Mouse (Mus musculus) granulocyte monocyte progenitor cell, adult 5-6 weeks (primary cell): ENCODE data around the gene Slc22a14. TPM values are rescaled to one million over a fixed set of nuclear protein-coding genes. Genes with fewer than 3 reads are reported as not detected.
"Not testable (repeated sequence)": the region's sequence is repeated elsewhere in the genome, so short reads cannot be mapped to it uniquely, and the experiment has no call there.

Experiments
- ATAC-seq: replicated peaks from 2 replicates; pipeline ENCODE4 v1.8.0; 2016; ENCODE audit warnings: mild to moderate bottlenecking, moderate TSS enrichment, inconsistent platforms; ENCODE audit not compliant: poor library complexity, severe bottlenecking
- total RNA-seq, 2 experiments: library from RNA; stranded (forward) in 1 of 2; stranded (reverse) in 1 of 2; fragments of 200-712, 200-1000 nt in 1 of 2; fragments of >200 nt in 1 of 2; fragmentation: Nextera tagmentation in 1 of 2; gene quantifications; 2 replicates each; pipeline ENCODE4 v1.2.3; 2014 to 2017

Gene Slc22a14
- total RNA-seq, 2 experiments from 2014 or later: not detected

DNA sequence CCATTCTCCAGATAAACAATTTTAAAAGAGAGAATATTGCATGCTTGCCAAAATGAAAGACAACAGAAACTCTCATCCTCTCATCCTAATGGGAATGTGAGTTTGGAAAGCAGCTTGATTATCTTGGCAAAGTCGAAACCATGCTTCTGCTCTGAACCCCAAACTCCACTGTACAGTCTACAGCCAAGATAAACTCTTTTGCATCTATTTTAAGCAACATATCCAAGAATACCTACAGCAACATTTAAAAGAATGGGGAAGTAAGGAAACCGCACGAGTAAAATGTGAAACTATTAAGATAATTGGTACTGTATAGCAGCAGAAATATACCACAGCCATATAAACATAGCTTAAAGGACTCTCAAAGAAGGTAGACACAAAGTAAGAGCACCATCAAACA is 36.9 kb downstream of the Slc22a14 start:
- ATAC-seq: peak; percentile 78

DNA sequence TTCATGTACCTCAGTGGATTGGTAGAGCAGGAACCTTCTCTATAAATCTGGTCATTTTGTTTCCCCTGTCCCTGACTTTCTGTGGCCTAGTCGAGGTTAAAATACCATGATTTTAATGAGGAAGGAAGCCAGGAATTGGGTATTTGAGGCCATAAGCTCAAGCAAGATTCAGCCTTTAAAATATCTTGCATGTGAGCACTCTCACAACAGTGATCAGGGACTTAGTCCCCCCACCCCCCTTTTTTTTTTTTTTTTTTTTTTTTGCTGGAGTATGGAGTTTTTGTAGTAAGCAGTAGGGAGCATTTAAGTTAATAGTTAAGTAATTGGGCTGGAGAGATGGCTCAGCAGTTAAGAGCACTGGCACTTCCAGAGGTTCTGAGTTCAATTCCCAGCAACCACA is 41.2 kb downstream of the Slc22a14 start:
- no peak for ATAC-seq

DNA sequence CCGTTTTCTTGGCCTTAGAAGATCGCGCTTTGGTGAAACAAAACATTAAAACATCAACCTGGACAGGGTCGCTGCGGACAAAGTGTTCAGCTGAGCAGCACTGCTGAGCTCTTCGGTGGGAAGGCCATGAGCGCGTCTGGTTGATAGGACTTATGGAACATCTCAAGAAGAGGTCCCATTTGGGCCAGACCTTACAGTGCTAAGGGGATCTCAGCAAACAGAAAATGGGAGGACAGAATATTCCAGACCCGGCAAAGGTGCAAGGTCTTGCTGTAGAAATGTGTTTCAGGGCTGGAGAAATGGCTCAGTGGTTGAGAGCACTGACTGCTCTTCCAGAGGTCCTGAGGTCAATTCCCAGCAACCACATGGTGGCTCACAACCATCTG is 42.1 kb downstream of the Slc22a14 start:
- ATAC-seq: peak; percentile 1; the same call in 1 of the 2 replicates

DNA sequence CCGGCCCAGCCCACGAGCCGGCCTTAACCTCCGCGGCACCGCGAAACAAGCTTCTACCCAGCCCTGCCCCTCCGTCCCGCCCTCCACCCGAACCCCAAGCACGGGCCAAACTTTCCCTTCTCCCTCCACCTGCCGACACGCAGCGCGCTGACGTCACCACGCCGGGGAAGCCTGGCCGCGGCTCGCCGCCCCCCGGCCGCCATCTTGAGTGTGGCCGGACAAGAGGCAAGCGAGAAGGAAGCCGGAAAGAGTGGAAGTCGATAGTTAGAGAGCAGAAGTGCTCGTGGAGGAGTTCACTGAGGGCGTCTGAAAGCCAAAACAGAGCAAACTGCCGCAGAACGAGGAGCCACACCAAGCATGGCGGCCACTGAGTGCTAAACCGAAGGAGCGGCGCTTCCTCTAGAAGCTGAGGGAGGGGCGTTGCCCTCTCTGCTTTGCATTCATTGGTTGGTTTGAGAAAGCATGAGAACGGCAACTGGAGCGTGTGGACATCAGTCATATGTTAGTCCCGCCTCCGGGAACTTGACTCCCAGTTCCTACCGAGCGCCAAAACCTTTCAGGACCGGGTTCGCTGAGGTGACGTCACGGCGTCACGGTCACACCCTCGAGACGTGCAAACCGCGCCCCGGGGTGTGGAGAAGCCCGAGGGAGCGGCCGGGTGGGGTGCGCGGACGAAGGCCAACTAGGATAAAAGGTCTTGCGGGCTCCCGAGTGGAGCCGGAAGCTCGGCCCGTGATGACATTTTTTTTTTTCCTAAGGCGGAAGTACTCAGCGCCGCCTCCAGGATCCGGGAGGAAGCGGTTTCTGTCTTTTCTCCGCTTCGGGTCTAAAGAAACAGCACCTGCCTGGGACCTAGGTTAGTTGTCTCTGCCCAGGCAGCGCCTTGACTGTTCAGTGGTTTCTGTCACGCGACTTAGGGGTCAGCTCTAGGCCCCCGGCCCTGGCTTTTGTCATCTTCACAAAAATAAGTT is 42.8 kb downstream of the Slc22a14 start, which contains the start of gene Oxsr1:
Oxsr1 (minus strand) TSS at position 139 of the 971 bp plus-strand sequence.
- ATAC-seq: peak; percentile 88

DNA sequence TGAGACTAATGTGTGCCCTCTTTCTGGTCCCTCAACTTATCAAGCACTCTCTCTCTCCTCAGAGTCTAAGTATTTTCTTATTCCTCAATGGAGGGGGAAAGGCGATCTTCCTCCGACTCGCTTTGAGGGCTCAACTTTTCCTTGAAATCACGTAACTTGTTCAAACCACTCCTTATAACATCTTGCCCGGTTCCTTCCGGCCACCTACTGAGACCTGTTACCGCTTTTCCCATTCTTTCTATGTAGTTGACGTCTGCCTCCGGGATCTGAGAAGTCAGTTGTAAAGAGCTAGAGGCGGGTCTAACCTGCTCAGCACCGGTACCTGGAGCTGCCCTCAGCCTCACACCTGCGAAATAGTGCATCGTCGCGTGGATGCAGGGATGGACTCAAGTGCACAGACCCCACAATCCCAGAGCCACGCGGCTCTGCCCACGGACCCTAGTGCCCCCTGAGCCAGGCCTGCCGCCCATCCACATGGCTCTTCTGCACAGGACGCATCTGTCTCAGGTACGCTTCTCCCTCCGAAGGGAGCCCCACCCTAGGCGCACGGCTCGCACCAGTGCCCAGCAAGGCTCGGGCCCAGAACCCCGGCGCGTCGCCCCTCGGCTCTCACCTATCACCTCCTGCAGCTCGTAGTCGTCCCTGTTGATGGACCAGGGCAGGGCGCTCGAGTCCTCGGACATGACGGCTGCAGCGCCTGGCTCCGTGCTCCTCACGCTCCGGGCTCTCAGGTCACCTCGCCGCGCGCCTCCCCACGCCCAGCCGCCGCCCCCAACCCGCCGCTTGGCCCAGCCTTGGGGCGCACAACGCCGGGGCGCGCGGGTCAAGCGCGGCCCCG is 43.7 kb downstream of the Slc22a14 start:
- ATAC-seq: 0 out of 2 replicates have a peak, but pooled peaks have one; percentile 0

DNA sequence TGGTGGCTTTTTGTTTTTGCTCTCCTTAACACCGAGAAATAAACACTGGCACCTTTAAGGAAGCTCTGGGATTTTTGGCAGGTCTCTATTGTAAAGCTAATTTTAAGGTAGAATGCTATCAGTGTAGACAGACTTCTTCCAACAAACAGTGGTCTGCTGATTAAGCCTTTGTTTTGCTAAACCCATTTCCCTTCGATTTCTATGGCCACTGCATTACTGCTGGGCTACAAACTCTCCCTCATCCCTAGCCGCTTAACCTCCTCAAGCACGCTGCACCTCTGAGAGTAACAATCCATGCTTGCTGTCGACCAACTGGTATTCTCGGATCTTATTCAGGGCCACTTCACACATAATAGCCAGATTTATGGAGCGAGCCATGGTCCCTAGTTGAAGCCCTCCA is 44.4 kb downstream of the Slc22a14 start:
- no peak for ATAC-seq

DNA sequence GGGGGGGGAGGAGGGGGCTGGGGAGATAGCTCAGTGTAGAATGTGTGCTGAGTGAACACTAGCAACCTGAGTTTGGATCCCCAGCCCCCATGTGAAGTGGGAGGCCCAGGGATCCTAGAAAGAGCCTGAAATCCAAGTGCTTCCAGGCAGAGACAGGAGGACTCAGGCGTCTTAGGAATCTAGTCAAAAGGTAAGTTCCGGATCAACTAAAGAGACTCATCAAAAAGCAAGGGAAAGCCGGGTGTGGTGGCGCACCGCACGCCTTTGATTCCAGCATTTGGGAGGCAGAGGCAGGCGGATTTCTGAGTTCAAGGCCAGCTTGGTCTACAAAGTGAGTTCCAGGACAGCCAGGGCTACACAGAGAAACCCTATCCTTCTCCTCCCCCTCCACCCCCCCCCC is 44.9 kb downstream of the Slc22a14 start:
- no peak for ATAC-seq

DNA sequence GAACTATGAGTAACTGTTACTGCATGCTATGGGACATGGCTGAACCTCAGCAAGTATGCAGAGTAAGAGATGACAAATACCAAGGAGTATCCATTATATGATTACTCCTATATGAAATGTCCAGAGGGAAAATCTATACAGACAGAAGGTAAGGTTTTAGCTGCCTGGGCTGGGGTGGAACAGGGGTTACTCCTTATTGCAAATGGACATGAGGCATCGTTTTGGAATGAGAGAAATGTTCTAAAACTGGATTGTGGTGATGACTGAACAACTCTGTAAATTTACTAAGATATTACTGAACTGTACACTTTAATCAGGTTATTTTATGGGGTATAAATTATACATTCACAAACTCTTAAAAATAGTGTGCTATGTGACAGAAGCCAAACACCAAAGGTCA is 46.5 kb downstream of the Slc22a14 start:
- ATAC-seq: no peak

DNA sequence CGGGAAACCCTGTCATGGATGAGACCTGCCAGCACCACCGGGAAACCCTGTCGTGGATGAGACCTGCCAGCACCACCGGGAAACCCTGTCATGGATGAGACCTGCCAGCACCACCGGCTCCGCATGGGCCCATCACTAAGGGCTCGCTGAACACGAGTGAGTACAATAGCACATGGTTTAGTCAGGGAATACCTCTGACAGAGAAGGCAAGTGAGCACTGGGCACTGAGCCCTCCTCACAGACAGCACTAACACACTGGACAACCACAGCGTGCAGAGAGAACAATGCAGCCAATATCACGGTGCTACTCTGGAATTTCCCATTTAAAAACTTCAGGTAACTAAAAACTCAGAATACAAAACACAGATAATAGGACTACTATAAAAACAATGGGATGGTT is 52.3 kb downstream of the Slc22a14 start:
- ATAC-seq: no peak

DNA sequence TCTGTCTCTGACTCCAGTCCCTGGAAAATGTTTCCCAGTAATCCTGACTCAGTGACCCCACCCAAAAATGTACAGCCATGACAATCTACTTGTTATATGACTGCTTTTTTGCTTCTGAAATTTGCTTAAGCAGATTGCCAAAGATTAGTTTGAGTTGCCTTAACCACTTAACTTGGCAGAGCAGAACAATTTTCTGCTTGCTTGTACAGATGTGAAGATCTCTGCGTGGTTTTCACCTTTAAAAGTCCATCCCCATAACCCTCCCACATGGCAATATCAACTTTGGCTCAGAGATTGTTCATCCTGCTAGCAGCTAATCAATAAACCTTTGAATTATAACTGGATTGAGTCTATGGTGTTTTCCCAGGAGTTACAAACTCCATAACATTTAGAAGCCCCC is 56.3 kb downstream of the Slc22a14 start:
- no peak for ATAC-seq

DNA sequence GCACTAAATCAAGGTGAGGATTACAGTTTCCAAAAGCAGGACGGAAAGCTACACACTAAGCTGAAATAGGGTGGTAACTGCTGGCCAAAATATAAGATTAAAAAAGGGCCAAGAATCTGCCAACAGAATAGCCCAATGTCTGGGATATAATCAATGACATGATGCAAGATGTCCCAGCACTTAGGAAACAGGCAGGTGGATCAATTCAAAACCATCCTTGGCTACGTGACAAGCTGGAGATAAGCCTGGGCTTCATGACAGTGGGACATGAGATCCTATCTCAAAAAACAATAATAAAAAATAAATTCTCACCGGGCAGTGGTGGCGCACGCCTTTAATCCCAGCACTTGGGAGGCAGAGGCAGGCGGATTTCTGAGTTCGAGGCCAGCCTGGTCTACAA is 59.5 kb downstream of the Slc22a14 start:
- ATAC-seq: no peak

DNA sequence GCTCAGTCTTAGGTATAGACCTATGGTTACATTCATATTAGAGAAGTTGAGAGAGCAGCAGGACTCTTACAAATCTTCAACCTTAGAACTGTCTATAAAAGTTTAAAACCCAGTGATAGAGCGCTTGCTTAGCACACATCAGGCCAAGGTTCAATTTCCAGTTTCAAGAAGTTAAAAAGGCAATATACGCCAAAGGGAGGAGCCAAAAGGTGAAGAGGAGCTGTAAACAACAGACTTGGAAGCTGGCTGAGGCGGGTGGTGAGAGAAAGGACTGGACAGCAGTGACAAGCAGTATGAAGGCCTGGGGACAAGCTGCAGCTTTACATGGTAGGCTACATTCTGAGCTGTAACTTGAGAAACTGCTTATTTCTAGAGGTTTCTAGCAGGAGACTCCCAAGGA is 66.8 kb downstream of the Slc22a14 start:
- ATAC-seq: no peak

DNA sequence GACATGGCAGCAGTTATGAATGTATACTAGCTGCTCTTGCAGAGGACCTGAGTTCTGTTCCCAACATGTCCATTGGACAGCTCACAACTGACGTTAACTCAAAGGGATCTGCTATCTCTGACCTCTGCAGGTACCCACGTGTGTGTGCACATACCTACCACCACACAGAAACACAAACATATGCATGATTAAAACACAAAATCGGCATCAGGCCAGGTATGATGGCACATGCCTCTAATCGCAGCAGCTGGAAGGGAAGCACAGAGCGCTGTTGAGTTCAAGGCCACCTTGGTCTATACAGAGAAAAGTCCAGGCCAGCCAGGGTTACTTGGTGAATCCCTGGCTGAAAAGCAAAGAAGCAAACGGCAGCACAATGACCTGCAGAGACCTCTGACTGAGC is 67.7 kb downstream of the Slc22a14 start:
- ATAC-seq: no peak

DNA sequence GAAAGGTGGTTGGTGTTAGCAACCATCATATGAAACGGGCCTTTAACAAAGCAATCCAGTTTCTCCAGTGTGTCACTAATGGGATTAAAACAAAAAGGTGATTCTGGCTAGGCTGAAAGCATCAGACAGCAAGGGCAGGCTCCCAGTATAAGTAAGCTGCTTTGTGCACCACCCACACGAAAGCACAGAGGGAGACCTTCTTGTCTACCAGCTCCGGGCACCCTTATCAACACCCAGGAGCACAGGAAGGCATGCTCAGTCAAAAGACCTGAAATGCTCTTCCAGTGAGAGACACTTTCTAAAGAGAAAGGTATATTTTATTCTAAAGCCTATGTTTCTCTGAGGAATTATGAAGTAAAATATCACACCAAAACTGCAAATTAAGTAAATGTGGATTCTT is 74.6 kb downstream of the Slc22a14 start:
- no peak for ATAC-seq

DNA sequence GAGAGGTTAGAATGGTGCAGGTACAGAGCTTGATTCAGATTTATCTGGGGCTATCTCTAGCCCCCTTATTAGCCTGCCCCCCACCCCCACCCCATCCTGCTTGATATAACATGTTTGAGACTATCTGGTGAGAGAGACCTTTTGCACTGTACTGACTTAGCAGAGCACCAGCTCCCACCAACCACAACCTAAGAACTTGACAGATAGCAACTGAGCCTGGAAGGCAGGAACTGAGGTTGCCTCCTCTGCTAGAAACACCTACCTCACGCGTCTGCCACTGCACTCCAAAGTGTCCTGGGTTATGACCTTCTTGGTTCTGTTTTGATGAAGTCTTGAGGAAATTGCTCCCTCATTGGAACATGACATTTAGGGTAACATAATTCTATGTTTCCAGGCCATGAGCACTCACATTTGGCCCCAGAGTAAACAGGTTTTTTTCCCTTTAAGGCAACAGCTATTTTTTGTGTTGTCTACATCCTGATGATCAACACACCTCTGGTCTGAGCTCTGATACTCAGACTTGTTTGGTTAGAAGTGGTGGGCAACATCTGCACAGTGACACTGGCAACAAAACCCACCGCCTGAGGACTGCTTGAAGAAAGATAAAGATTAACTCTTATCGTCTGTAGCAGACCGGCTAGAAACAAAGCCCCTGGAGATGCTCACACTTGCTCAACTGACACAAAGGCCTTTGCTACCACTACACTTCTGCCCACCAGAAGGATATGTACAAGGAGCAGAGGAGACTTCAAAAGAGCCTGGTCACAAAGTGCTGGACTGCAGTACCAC is 84.3 kb downstream of the Slc22a14 start:
- ATAC-seq: no peak

DNA sequence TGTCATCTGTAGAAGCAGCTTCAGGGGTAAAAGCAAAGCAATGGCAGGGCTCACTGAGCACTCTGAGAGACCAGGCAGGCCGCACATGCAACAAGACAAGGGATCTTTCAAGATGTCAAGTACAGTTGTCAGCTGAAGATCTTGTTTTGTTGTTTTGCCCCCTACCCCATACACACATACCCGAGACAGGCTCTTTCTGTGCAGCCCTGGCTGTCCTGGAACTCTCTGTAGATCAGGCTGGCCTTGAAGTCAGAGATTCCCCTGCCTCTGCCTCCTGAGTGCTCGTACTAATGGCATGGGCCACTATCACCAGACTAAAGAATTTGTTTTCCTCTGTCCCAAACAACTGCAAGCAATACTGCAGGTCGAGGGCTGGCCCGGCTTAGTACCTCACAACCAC is 87.3 kb downstream of the Slc22a14 start:
- ATAC-seq: no peak

DNA sequence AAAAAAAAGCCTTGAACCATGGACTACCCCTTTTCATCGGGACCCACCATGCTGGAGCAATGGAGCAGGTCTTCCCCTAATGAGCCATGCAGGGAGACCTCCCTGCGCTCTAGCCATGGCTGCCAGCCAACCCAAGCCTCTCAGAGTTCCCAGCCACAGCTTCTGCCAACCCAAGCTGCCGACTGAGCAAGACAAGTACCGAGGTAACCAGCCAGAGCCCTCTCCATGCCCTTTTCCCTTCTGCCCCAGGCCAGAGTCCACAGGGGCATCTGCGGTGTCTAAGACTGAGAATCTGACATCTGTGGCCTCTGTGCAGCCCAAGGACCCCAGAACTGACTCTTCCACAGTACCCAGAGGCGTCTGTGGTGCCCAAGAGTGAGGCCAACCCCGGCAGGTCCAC is 89.0 kb downstream of the Slc22a14 start:
- no peak for ATAC-seq

DNA sequence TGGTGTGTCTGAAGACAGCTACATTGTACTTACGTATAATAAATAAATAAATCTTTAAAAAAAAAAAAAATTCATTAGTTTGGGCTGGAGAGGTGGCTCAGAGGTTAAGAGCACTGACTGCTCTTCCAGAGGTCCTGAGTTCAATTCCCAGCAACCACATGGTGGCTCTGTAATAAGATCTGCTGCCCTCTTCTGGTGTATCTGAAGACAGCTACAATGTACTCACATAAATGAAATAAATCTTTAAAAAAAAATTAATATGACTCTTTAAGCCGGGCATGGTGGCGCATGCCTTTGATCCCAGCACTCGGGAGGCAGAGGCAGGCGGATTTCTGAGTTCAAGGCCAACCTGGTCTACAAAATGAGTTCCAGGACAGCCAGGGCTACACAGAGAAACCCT is 90.5 kb downstream of the Slc22a14 start:
- ATAC-seq: not testable (repeated sequence)

DNA sequence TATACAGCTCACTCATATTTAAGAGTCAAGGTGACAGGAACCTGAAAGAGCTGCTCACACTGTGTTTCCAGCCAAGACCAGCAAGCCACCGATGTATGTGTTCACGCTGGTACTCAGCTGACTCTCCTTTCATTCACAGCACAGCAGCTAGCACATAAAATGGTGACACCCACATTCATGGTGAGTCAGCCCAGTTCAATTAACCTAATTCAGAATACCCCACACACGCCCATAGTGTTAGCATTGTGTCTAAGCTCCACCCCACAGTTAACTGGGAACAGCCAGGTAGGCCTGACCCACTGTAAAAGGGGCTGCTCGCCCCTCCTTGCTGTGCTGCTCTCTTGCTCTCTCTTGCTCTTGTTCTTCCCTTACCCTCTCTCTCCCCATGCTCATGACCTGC is 93.9 kb downstream of the Slc22a14 start:
- ATAC-seq: no peak

DNA sequence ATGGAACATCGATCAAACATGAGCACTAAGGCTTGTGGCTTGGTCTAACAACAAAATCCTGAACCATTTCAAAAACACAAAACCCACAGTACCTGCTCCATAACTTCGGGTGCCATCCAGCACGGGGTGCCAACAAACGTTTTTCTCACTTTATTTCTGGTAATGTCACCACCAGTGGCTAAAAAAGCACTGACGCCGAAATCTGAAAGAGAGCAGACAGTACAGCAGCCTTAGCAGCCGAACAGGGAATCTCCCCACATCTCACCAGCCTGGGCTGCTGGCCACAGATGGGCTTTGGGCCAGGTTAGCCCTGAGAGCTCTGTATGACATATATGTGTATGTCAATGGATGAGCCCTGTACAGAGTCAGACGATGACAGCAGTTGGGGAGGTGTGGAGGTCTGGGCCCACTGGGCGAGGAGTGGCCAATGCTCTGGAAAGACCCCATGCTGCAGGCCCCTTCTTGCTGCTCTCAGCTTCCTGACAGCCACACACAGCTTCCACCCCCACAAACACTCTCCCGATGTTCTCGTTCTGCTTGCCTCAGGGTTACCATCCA is 96.7 kb downstream of the Slc22a14 start:
- ATAC-seq: no peak
